Mouse (Mus musculus) urinary bladder, postnatal 36 days (tissue): Measurements from ENCODE around the gene 1700061G19Rik.

Experiments
- DNase-seq, 2 experiments: peaks; one replicate each; pipeline ENCODE4 v3.0.0; 2022; ENCODE audit warnings: low spot score in 2 of 2, mixed read lengths in 1 of 2

1700061G19Rik gene

DNA sequence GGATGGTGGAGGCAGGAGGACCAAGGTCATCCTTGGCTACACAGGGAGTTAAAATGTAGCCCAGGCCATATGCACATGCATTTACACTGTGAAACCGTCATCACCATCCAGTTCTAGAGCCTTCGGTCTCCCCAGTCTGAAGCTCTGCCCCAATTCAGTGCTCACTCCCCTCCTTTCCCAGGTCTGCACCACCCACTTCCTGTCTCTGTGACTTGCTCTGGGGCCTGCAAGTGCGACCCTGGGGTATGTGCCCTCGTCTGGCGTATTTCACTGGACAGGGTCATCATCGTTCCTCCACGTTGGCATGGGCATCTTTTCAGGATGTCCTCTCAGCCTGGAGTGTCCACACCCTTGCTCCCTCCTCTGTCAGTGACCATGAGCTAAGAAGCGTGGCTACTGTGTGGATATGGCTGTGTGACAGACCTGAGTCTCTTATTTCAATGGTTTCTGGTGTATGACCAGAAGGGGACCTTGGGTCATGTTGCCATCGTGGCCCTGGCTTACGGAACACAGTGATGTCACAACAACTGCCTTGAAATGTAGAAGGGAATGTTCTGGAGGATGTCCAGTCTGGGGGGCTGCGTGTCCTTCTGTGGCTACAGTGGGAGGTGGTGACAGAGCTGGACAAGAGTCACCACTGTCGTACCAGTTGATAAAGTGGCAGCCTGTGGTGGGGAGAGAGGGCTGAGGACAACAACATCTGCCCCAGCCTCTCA is at the start of gene 1700061G19Rik:
Gene 1700061G19Rik (plus strand): TSS at position 542 of the 716 bp plus-strand sequence.
- DNase-seq = no peak

GRCm38 (mm10) chr17:56826718-56827117 is 48.6 kb upstream of the 1700061G19Rik start:
- DNase-seq = no peak

- DNase-seq = no peak
These were observed 46.1 kb upstream of the 1700061G19Rik start for GRCm38 (mm10) chr17:56829171-56829570.

DNA sequence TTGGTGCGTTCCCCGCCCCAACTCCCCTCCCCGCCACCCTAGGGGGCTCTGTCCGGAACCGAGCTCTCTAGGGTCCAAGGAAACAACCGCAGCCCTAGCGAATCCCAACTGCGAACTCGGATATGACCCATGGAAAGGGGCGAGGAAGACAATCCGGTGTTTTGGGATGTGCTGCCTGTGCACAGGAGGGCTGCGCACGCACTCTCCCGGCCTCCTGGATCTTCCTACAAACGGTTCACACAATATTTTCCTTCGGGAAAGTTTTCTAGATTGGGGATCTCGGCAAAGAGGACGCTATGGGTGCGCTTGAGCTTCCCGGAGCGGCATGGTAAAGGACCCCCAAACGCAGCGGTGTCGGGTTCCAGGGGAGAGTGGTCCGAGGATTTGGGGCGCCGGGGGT is 45.5 kb upstream of the 1700061G19Rik start:
- DNase-seq = peak in 1 of 2 experiments; percentile 28

- DNase-seq = no peak
These were observed 44.7 kb upstream of the 1700061G19Rik start, which contains the start of gene Rfx2 for GRCm38 (mm10) chr17:56830411-56831110. Rfx2 (minus strand) TSS chr17:56831013.

GRCm38 (mm10) chr17:56831111-56831816 is 44.0 kb upstream of the 1700061G19Rik start:
- DNase-seq = peak; percentile 98

- DNase-seq = no peak
These were observed 42.4 kb upstream of the 1700061G19Rik start for GRCm38 (mm10) chr17:56832918-56833317.

- no peak for DNase-seq
These were observed 41.9 kb upstream of the 1700061G19Rik start for GRCm38 (mm10) chr17:56833381-56833780.

DNA sequence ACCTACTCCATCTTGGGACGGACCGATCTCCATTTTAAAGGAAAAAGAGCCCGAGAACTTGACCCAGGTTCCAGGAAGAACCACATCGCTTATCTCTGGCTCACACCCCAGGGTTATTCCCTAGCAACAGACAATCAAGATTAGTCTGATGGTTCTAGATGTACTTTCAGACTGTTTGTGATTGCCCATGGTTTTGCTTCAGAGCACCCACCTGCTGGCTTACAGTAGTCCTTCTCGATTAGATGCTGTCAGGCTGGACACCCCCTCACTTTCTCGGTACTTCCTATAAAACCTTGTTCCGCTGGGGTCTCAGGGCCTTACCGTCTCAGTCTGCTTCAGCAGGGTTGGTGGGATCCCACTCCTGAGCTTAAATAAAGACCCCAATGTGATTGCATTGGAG is 38.9 kb upstream of the 1700061G19Rik start:
- no peak for DNase-seq

GRCm38 (mm10) chr17:56840524-56840923 is 34.8 kb upstream of the 1700061G19Rik start:
- no peak for DNase-seq

DNA sequence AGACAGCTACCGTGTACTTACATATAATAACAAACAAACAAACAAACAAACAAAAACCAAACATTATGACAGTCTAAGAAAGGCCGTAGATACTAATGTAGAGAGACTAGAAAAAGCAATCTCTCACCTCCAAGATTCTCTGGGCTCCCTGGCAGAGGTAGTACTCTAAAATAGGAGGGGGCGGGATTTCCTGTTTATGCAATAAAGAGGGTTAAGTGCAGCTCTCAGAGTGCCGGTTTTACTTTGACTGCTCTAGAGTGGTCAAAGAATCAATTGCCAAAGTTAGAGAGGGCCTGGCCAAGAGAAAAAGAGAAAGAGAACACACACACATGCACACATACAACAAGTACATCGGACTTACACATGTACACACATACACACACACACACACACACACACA is 33.1 kb upstream of the 1700061G19Rik start:
- DNase-seq = no peak

DNA sequence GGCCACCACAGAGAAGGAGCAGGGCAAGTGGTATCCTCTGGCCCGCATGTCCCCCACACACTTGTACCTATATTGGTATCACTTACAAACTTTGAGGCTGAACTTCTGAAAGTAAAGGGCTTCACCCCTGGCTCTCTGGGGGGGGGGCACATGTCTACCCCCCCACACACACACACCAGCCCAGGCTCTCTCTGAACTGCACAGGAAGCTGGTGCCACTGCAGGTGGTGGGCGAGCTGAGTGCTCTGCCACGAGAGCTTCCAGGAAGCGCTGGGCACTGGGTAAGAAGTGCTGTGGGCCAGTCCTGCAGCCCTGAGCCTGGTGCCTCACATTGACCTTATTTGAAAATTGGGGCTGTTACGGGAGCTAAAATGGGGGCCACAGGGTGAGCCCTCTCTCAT is 31.6 kb upstream of the 1700061G19Rik start:
- DNase-seq = no peak

DNA sequence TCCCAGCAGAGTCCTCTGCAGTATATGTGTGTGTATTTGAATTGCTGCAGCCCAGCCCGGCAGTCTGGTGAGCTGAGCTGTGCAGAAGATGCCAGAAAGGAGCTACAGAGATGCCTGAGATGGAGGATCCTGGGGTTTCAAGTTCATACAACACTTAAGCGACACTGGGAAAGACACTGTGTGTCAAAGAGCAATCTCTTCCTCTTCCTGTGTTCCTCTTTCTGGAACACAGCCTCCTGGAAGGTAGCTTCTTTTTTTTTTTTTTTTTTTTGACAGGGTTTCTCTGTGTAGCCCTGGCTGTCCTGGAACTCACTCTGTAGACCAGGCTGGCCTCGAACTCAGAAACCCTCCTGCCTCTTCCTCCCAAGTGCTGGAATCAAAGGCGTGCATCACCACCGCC is 26.5 kb upstream of the 1700061G19Rik start:
- no peak for DNase-seq

DNA sequence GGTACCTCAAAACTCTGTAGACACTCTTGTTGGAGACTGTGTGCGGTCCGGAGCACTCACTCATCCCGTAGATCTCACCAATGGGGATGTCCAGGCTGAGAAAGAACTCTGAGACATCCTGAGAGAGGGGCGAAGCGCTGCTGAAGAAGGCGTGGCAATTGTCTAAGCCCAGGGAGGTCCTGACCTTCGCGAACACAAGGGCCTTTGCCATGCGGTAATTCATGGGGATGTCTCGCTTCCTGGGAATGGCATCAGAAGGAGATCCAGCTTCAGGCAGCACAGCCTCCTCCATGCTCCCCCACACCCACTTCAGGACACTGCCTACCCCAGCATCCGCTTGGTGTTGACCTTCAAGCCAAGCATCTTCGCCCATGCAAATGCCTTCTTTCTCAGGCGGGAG is 25.6 kb upstream of the 1700061G19Rik start:
- DNase-seq = no peak

DNA sequence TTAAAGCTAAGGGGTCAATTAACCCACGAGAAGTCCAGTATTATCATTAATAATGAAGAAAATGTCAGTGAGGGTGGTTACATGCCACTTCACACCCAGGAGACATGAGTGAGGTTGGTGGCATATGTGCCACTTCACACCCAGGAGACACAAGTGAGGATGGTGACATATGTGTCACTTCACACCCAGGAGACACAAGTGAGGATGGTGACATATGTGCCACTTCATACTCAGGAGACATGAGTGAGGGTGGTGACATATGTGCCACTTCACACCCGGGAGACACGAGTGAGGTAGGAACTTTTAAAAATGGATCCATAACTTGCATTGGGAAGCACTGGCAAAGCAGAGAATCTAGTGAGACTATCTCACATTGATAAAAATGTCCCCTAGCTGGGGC is 24.1 kb upstream of the 1700061G19Rik start:
- no peak for DNase-seq

DNA sequence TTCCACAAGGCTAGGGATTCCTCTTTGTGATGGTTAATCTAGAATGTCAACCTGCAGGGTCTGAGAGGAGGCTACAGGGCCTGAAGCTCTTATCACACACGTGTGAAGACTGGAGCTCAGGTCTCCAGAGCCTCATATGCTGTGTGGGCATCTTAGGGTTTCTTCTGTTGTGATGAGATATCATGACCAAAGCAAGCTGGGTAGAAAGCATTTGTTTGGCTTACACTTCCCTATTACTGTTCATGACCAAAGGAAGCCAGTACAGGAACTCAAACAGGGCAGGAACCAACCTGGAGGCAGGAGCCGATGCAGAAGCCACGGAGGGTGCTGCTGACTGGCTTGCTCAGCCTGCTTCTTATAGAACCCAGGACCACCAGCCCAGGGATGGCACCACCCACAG is 19.9 kb upstream of the 1700061G19Rik start:
- DNase-seq = no peak

- peak; percentile 55 to 75 for DNase-seq
These were observed 17.1 kb upstream of the 1700061G19Rik start for GRCm38 (mm10) chr17:56858216-56858615.

DNA sequence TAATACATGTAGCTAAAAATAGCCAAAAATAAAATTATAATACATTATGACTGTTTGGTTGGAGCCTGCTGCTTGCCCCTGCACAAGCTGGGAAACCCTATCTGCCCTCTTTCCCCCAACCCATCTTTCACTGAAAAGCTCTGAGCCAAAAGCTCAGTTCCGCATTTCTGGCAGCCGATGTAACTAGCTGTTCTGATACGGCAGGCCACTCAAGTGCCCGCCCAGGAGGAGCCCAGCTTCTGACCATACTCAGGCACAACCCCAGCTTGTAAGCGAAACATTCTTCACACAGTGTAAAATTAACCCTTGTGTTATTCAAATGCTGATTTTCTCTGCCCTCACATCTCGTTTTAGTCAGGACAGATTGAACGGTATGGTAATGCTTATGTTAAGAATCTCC is 16.4 kb upstream of the 1700061G19Rik start:
- no peak for DNase-seq

DNA sequence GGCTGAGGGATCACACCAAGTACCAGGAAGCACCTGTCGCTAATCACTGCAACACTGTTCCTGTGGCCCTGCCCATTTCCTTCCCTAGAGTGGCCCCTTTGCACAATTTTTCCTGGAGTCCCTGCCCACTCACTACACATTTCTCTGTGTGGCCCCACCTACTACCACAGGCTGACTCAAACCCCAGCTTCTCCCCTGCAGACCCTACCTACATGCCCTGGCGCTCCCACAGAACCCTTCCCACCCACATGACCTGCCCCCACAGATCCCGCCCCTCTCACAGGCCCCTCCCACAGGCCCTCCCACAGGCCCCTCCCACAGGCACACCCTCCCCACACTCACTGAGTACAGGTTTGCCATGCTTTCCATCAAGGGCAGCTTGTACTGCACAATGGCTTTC is 14.1 kb upstream of the 1700061G19Rik start:
- DNase-seq = no peak

GRCm38 (mm10) chr17:56866071-56866470 is 9.2 kb upstream of the 1700061G19Rik start:
- DNase-seq = no peak

GRCm38 (mm10) chr17:56869481-56869977 is 5.7 kb upstream of the 1700061G19Rik start:
- DNase-seq = no peak

- no peak for DNase-seq
These were observed 4.9 kb upstream of the 1700061G19Rik start for GRCm38 (mm10) chr17:56870287-56870953.
